Mouse (Mus musculus) midbrain, embryonic 16.5 days (tissue): ENCODE measurements at regions not wholly inside any gene's neighbourhood (a gene's known extent, or its start where the extent isn't known, plus 50 kb on each side); places are given as distances from the start of the nearest gene placed in this dataset.

Experiments used
- ATAC-seq: fragments of 200-750 bp; cut with Nextera tagmentation; 2 replicates; pipeline ENCODE4 v1.8.0; 2017; ENCODE audit warnings: moderate TSS enrichment
- H3K27ac ChIP-seq: fragments of 300-500 bp; sonication (generic); 2 replicates; pipeline ENCODE4 v1.5.1; 2014; ENCODE audit warnings: mild to moderate bottlenecking, low read length, mixed read lengths
- H3K27me3 ChIP-seq: fragments of 300-500 bp; sonication (generic); 2 replicates; pipeline ENCODE4 v1.6.1; 2014; ENCODE audit warnings: low read depth, low read length, mixed read lengths; ENCODE audit not compliant: control insufficient read depth, insufficient read depth
- H3K36me3 ChIP-seq: fragments of 300-500 bp; sonication (generic); 2 replicates; pipeline ENCODE4 v1.6.1; 2014; ENCODE audit warnings: mild to moderate bottlenecking, low read length, moderate library complexity, mixed read lengths; ENCODE audit not compliant: control insufficient read depth, insufficient read depth
- H3K4me1 ChIP-seq: fragments of 300-500 bp; sonication (generic); 2 replicates; pipeline ENCODE4 v1.6.1; 2014; ENCODE audit warnings: mild to moderate bottlenecking, low read length, mixed read lengths; ENCODE audit not compliant: control insufficient read depth, insufficient read depth
- H3K4me2 ChIP-seq: fragments of 300-500 bp; sonication (generic); 2 replicates; pipeline ENCODE4 v1.6.1; 2014; ENCODE audit warnings: mild to moderate bottlenecking, low read length, mixed read lengths
- H3K4me3 ChIP-seq: fragments of 300-500 bp; sonication (generic); 2 replicates; pipeline ENCODE4 v1.5.1; 2014; ENCODE audit warnings: low read depth, mild to moderate bottlenecking, low read length, moderate library complexity, mixed read lengths
- H3K9ac ChIP-seq: fragments of 300-500 bp; sonication (generic); 2 replicates; pipeline ENCODE4 v1.6.1; 2014; ENCODE audit warnings: low read depth, low read length, mixed read lengths
- H3K9me3 ChIP-seq: fragments of 300-500 bp; sonication (generic); replicated peaks from 2 replicates; pipeline ENCODE4 v1.6.1; 2014; ENCODE audit warnings: mild to moderate bottlenecking, low read length, mixed read lengths; ENCODE audit not compliant: control insufficient read depth, poor library complexity, severe bottlenecking
- WGBS: fragments of 180-500 bp; shearing (Covaris S2); extraction: QIAGEN DNeasy Blood & Tissue Kit; methylation state at CpG from one replicate; pipeline ENCODE4 v1.1.7; 2014; 5-methylcytosine and 5-hydroxymethylcytosine counted together

- ATAC-seq = no peak
- Histone ChIP-seq H3K36me3 (no peaks in the 10 kb centered on the region), H3K27me3 (no peaks in the 10 kb centered on the region), H3K4me1 (no peaks in the 10 kb centered on the region), H3K27ac (no peak overlapping the region), H3K4me2 (no peak overlapping the region), H3K9me3 (no peaks in the 10 kb centered on the region), H3K4me3 (no peak overlapping the region), H3K9ac (no peak overlapping the region)
- WGBS = 85% methylated on average over 2 of the region's 2 CpGs
Observed at GRCm38 (mm10) chr19:15154693-15155092, 556.8 kb upstream of the Tle4 start.

- no peaks in the 10 kb centered on the region for H3K4me1 ChIP-seq
- no peak overlapping the region for H3K27ac ChIP-seq
- no peaks in the 10 kb centered on the region for H3K27me3 ChIP-seq
- no peak overlapping the region for H3K9ac ChIP-seq
- H3K4me3 ChIP-seq = no peak overlapping the region
- ATAC-seq = no peak
- no peaks in the 10 kb centered on the region for H3K36me3 ChIP-seq
- no peak overlapping the region for H3K4me2 ChIP-seq
- no peaks in the 10 kb centered on the region for H3K9me3 ChIP-seq
- 86% methylated on average over 3 of the region's 3 CpGs for WGBS
Observed at GRCm38 (mm10) chr19:15146325-15146724, 548.5 kb upstream of the Tle4 start.

- Histone ChIP-seq H3K9me3 (no peaks in the 10 kb centered on the region), H3K4me1 (no peaks in the 10 kb centered on the region), H3K4me3 (no peak overlapping the region), H3K4me2 (no peak overlapping the region), H3K27ac (no peak overlapping the region), H3K36me3 (no peaks in the 10 kb centered on the region), H3K27me3 (no peaks in the 10 kb centered on the region), H3K9ac (no peak overlapping the region)
- WGBS = 57% methylated on average over 3 of the region's 4 CpGs
- no peak for ATAC-seq
Observed at GRCm38 (mm10) chr19:15127122-15127521, 529.3 kb upstream of the Tle4 start.

- H3K4me1 ChIP-seq = no peaks in the 10 kb centered on the region
- 18% methylated on average over 4 of the region's 4 CpGs for WGBS
- H3K36me3 ChIP-seq = no peaks in the 10 kb centered on the region
- no peak for ATAC-seq
- no peak overlapping the region for H3K4me2 ChIP-seq
- no peaks in the 10 kb centered on the region for H3K27me3 ChIP-seq
- no peak overlapping the region for H3K9ac ChIP-seq
- no peak overlapping the region for H3K4me3 ChIP-seq
- no peaks in the 10 kb centered on the region; the same call in 1 of the 2 replicates for H3K9me3 ChIP-seq
- no peak overlapping the region for H3K27ac ChIP-seq
Observed at GRCm38 (mm10) chr19:15108441-15109026, 510.7 kb upstream of the Tle4 start.

- Histone ChIP-seq H3K9me3 (no peaks in the 10 kb centered on the region), H3K27ac (no peak overlapping the region), H3K36me3 (no peaks in the 10 kb centered on the region), H3K9ac (no peak overlapping the region), H3K4me1 (no peaks in the 10 kb centered on the region), H3K4me2 (no peak overlapping the region), H3K4me3 (no peak overlapping the region), H3K27me3 (no peaks in the 10 kb centered on the region)
- 89% methylated on average over 1 of the region's 1 CpGs for WGBS
- ATAC-seq = no peak
Observed at GRCm38 (mm10) chr19:15095054-15095453, 497.2 kb upstream of the Tle4 start.

- Histone ChIP-seq H3K9me3 (no peaks in the 10 kb centered on the region), H3K36me3 (no peaks in the 10 kb centered on the region), H3K27ac (no peak overlapping the region), H3K27me3 (no peaks in the 10 kb centered on the region), H3K9ac (no peak overlapping the region), H3K4me3 (no peak overlapping the region), H3K4me1 (no peaks in the 10 kb centered on the region), H3K4me2 (no peak overlapping the region)
- WGBS = 79% methylated on average over 3 of the region's 3 CpGs
- no peak for ATAC-seq
Observed at GRCm38 (mm10) chr19:15093534-15093933, 495.7 kb upstream of the Tle4 start.

- H3K9me3 ChIP-seq = no peaks in the 10 kb centered on the region
- H3K4me2 ChIP-seq = no peak overlapping the region
- H3K9ac ChIP-seq = no peak overlapping the region
- no peak for ATAC-seq
- H3K36me3 ChIP-seq = no peaks in the 10 kb centered on the region
- H3K4me3 ChIP-seq = no peak overlapping the region
- H3K4me1 ChIP-seq = no peaks in the 10 kb centered on the region
- WGBS = 89% methylated on average over 4 of the region's 4 CpGs
- no peaks in the 10 kb centered on the region; the same call in 1 of the 2 replicates for H3K27me3 ChIP-seq
- H3K27ac ChIP-seq = no peak overlapping the region
Observed at GRCm38 (mm10) chr19:15080638-15081037, 482.8 kb upstream of the Tle4 start.

GRCm38 (mm10) chr19:15057801-15058200 is 459.9 kb upstream of the Tle4 start:
- Histone ChIP-seq H3K9me3 (no peaks in the 10 kb centered on the region), H3K4me1 (peaks cover 12% of the 10 kb centered on the region), H3K36me3 (no peaks in the 10 kb centered on the region), H3K27ac (no peak overlapping the region), H3K4me2 (no peak overlapping the region), H3K9ac (no peak overlapping the region), H3K27me3 (no peaks in the 10 kb centered on the region), H3K4me3 (no peak overlapping the region)
- 79% methylated on average over 3 of the region's 3 CpGs for WGBS
- ATAC-seq = no peak

- 54% methylated on average over 3 of the region's 3 CpGs for WGBS
- H3K4me2 ChIP-seq = no peak overlapping the region
- no peak overlapping the region for H3K27ac ChIP-seq
- peaks cover 14% of the 10 kb centered on the region for H3K4me1 ChIP-seq
- H3K4me3 ChIP-seq = no peak overlapping the region
- H3K9me3 ChIP-seq = no peaks in the 10 kb centered on the region
- no peak; the same call in 1 of the 2 replicates for ATAC-seq
- H3K36me3 ChIP-seq = no peaks in the 10 kb centered on the region
- H3K27me3 ChIP-seq = no peaks in the 10 kb centered on the region
- no peak overlapping the region for H3K9ac ChIP-seq
Observed at GRCm38 (mm10) chr19:15053582-15054141, 455.8 kb upstream of the Tle4 start.
